Mouse (Mus musculus): ENCODE measurements around the gene Ppp1ca.

Ppp1ca gene

DNA sequence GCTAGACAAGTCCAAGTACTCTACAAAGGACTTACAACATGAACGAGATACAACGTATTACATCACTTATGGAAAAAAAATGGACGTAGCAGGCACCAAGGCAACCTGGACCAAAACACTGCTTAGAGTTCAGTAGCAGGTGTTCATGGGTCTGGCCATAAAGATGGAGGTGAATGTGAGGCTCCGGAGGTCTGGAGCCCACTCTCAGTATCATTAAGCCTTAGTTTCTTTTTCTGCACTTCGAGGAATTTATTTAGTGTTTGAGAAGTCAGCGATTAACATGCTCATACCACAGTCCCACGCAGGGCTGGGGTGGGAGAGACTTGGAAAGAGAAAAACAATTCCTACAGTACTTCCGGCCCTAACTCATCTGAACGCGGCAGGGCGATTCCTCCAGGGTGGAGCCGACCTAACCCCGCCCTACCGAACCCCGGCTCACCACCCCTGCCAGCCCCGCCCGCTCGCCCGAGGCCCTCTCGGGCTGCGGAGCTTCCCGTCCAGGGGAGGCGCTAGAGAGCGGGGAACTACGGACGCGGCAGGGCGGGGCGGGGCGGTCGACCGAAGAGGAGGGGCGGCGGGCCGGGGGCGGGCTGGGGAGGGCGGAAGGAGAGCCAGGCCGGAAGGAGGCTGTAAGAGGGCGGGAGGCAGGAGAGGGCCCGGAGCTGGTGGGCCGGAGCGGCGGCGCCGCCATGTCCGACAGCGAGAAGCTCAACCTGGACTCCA, at the start of gene Ppp1ca:
Gene Ppp1ca, plus strand, starts transcription at position 538 of the 723 bp plus-strand sequence.
- DNase-seq: peak; percentile 97

- DNase-seq: no peak
Measured at GRCm38 (mm10) chr19:4142416-4143173, 49.3 kb upstream of the Ppp1ca start.

GRCm38 (mm10) chr19:4143759-4144268, 48.1 kb upstream of the Ppp1ca start, which contains the start of gene Cabp4:
Gene Cabp4 (minus strand): TSS chr19:4144033.
- DNase-seq: no peak

GRCm38 (mm10) chr19:4144550-4145498, 47.0 kb upstream of the Ppp1ca start:
- DNase-seq: peak; percentile 44

DNA sequence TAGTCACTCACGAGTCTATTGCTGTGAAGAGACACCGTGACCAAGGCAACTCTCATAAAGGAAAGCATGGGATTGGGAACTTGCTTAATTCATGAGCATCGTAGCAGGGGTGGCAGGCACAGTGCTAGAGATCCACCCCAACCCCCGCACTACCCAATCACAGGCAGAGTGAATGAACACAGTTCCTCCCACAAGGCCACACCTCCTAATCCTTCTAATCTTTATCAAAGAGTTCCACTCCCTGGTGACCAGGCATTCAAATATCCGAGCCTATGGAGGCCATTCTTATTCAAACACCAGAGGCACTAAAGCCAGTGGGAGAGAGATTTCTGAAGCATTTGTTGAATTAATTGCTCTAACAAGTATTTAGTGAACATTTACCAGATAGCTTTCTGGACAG, 45.9 kb upstream of the Ppp1ca start:
- no peak for DNase-seq

GRCm38 (mm10) chr19:4146366-4147021, 45.4 kb upstream of the Ppp1ca start:
- no peak for DNase-seq

DNA sequence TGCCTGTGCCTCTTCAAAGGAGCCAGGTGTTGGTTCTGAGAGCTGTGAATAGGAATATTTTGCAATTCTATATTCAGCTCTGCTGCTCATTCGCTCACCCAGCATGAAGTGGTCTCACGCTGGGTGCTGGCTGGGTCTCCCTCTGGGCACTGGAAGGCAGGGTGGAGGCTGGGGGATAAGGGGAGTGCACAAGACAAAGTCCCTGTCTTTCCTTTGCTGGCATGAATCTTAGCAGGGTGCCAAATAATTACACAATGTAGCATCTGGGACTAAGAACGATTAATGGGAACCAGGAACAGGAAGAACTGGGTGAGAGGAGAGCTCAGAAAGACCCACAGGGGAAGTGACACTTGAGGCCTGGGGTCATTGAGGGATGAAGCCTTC, 44.9 kb upstream of the Ppp1ca start:
- no peak for DNase-seq

- DNase-seq: no peak
Measured at GRCm38 (mm10) chr19:4147782-4148490, 43.9 kb upstream of the Ppp1ca start.

DNA sequence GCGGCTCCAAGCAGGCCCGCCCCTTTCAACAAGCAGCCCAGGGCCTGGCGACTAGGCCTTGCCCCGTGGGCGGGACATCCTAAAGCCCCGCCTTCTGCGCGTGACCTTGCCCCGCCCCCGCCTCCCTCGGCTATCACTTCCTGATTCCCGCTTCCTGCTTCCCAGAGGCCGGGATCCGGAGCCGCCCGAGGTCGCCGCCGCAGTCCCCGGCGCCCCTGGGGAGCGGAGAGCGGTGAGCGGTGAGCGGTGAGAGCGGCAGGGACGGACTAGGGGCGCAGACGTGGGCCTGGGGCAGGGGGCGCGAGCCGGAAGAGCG, 43.4 kb upstream of the Ppp1ca start, which contains the start of gene Coro1b:
Gene Coro1b, plus strand, starts transcription at position 129 of the 316 bp plus-strand sequence.
- peak; percentile 99 for DNase-seq

DNA sequence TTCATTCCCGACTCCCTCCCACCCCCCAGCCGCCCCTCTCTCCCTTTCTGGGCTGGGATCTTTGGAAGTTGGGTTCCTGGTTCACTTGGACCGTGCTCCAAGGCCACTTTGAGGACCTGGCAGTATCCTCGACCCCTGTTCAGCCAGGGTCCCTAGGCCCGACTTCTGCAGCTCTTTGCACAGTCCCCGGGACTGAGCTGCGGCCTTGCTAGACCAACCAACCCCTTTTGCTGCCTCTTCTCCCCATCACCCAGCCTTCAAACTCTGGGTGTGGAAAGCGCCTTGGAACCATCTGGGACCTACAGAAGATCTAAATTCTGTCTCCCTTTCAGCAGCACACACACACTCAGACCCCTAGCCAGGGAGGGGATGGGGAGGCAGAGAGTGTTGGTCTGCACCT, 43.0 kb upstream of the Ppp1ca start:
- no peak for DNase-seq

DNA sequence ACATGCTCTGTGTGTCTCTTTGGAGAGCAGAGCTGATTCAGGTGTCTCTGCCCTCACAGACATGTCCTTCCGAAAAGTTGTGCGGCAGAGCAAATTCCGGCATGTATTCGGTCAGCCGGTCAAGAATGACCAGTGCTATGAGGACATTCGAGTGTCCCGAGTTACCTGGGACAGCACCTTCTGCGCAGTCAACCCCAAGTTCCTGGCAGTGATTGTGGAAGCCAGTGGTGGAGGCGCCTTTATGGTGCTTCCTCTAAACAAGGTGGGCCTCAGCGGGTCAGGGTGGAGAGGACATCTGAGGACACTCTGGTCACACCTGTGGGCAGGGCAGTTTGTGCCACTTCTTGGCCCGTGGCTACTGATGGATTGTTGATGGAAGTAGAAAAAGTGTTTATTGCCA, 42.6 kb upstream of the Ppp1ca start:
- no peak for DNase-seq

DNA sequence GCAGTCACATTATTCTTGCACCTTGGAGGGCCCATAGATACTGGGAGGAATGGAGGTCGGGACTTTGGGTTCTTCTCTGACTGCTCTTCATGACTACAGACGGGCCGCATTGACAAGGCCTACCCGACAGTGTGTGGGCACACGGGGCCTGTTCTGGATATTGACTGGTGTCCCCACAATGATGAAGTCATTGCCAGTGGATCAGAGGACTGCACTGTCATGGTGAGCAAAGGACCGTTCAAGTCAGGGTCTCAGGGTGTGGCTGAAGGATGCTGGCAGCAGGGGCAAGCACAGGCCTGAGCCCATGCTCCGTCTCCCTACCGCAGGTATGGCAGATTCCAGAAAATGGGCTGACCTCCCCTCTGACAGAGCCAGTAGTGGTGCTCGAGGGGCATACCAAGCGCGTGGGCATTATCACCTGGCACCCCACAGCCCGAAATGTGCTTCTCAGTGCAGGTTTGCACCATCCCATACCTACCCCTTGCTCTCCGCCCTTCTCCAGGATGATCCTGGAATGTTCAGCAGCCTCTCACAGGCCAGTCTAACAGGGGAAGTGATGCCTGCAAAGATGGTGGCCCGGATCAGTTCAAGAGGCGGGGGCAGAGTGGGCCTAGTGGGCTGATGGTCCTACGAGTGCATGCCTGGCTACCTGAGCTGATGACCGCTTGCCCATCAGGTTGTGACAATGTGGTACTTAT, 42.0 kb upstream of the Ppp1ca start:
- no peak for DNase-seq

DNA sequence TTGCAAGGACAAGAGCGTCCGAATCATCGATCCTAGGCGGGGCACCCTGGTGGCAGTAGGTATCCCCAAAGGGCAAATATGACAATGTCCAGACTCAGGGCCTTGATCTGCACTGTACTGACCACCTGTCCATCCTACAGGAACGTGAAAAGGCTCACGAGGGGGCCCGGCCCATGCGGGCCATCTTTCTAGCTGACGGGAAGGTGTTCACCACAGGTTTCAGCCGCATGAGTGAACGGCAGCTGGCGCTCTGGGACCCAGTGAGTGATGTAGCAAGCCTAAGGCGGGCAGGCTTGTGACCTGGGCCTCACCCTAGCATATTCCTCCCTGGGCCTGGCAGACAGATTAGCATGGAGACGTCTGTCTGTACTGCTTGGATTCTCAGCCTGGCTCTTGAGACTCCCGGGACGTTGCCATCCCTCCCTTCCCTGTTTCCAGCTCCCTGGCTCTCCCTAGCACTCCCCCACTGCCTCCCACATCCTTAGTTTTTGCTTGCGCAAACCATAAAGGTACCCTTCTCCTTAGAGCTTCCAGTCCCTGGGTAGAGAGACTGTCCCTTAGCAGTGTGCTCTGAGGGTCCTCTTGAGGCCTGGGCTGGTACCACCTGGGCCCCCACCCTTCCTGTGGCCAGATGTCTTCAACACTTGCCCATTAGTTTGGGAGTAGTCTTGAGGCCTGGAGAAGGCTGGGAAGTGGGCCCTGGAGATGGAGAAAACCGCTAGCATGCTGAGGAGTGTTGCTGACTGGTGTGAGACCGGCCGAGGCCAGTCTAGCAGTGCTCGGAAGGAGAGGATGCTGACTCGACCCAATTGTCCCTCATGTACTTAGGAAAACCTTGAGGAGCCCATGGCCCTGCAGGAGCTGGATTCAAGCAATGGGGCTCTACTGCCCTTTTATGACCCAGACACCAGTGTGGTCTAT, 41.0 kb upstream of the Ppp1ca start:
- DNase-seq: no peak

DNA sequence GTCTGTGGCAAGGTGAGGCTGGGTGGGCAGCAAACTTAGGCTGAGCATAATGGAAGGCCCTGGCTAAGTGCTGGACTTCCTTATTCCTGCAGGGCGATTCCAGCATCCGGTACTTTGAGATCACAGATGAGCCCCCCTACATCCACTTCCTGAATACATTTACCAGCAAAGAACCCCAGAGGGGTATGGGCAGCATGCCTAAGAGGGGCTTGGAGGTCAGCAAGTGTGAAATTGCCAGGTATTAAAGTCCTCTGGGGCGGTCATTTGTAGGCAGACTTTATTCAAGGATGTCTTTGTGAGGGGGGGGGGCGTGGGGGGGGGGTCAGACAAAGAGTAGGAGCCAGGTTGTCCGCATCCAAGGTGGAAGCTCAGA, 40.4 kb upstream of the Ppp1ca start:
- DNase-seq: no peak

DNA sequence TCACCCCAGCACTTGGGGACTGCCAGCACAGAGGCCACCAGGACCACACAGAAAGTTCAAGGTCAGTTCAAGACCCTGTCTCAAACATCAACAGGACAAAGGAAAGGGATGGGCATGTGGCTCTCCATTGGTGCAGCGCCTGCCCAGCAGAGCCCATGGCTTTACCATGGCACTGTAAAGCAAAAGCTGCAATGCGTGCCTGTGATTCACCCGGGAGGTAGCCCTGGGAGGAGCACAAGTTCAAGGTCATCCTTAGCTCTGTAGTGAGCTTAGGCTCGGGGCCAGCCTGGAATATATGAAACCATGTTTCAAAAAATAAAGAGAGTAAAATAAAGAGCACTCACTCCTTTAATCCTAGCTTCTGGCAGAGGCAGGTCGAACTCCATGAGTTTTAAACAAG, 40.0 kb upstream of the Ppp1ca start:
- DNase-seq: no peak

DNA sequence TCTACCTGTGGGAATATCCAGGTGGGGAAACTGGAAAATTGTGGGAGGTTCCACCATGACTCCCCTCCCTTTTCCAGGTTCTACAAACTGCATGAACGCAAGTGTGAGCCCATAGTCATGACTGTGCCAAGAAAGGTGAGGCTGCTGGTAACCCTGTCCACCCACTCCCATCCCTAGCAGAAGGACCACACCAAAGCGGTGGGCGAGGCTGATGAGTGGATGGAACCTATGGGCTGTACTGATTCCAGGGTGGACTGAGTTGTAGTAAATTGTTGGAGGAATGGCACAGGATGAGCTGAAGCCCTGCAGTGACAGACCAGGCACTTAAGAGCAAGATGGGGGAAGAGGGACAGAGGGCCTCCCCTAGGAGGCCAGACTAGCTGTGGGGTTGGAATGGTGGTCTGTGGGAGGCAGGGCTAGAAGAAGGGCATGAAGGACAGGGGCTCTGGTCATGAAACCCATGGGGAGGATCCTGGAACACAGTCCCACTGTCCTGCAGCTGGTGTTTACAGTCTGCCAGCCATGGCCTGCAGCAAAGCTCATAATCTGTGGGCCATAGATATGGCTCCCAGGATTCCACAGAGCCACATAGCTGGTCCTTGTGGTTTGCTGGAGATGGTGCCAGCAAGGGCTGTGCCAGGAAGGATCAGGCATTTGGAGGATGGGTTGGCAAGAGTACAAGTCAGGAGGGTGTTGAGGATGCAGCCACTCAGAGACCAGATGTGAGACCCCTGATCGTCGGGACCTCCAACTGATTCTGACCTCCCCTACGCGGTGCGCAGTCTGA, 39.2 kb upstream of the Ppp1ca start:
- no peak for DNase-seq

- no peak for DNase-seq
Measured at GRCm38 (mm10) chr19:4153232-4153654, 38.6 kb upstream of the Ppp1ca start, which contains the start of gene Ptprcap. Gene Ptprcap (plus strand): TSS chr19:4153604.

- DNase-seq: no peak
Measured at GRCm38 (mm10) chr19:4154437-4155222, 37.2 kb upstream of the Ppp1ca start.
